Mouse (Mus musculus) forebrain, embryonic 13.5 days (tissue): ENCODE measurements around the gene Lnx2. TPM values are rescaled to one million over a fixed set of nuclear protein-coding genes. Genes with fewer than 3 reads are reported as not detected.

Source experiments
- ATAC-seq: fragments of 200-750 bp; cut with Nextera tagmentation; 2 replicates; pipeline ENCODE4 v1.8.0; 2017
- H3K27ac ChIP-seq: fragments of 300-500 bp; sonication (generic); 2 replicates; pipeline ENCODE4 v1.5.1; 2015; ENCODE audit warnings: inconsistent platforms, mild to moderate bottlenecking, moderate library complexity
- H3K27me3 ChIP-seq: fragments of 300-500 bp; sonication (generic); 2 replicates; pipeline ENCODE4 v1.6.1; 2015; ENCODE audit warnings: mild to moderate bottlenecking, inconsistent platforms
- H3K36me3 ChIP-seq: fragments of 300-500 bp; sonication (generic); 2 replicates; pipeline ENCODE4 v1.6.1; 2015; ENCODE audit warnings: mild to moderate bottlenecking, inconsistent platforms; ENCODE audit not compliant: poor library complexity, severe bottlenecking
- H3K4me1 ChIP-seq: fragments of 300-500 bp; sonication (generic); 2 replicates; pipeline ENCODE4 v1.6.1; 2015; ENCODE audit warnings: inconsistent platforms
- H3K4me2 ChIP-seq: fragments of 300-500 bp; sonication (generic); 2 replicates; pipeline ENCODE4 v1.6.1; 2015; ENCODE audit warnings: inconsistent platforms, mild to moderate bottlenecking, moderate library complexity
- H3K4me3 ChIP-seq: fragments of 300-500 bp; sonication (generic); 2 replicates; pipeline ENCODE4 v1.5.1; 2015; ENCODE audit warnings: mild to moderate bottlenecking, inconsistent platforms
- H3K9ac ChIP-seq: fragments of 300-500 bp; sonication (generic); 2 replicates; pipeline ENCODE4 v1.6.1; 2015; ENCODE audit warnings: mild to moderate bottlenecking, inconsistent platforms
- H3K9me3 ChIP-seq: fragments of 300-500 bp; sonication (generic); replicated peaks from 2 replicates; pipeline ENCODE4 v1.6.1; 2016; ENCODE audit warnings: inconsistent platforms
- WGBS: fragments of 180-500 bp; shearing (Covaris S2); methylation state at CpG from one replicate; pipeline ENCODE4 v1.1.7; 2015; 5-methylcytosine and 5-hydroxymethylcytosine counted together
- polyA plus RNA-seq: library from polyadenylated mRNA; unstranded; fragments of >200 nt; fragmentation: Nextera tagmentation; extraction: Ambion mirVana; gene quantifications from 2 replicates; pipeline ENCODE4 v1.2.1, GENCODE M21; 2015

Gene Lnx2
- polyA plus RNA-seq, 1 experiment from 2014 or later: 5.6 TPM

DNA sequence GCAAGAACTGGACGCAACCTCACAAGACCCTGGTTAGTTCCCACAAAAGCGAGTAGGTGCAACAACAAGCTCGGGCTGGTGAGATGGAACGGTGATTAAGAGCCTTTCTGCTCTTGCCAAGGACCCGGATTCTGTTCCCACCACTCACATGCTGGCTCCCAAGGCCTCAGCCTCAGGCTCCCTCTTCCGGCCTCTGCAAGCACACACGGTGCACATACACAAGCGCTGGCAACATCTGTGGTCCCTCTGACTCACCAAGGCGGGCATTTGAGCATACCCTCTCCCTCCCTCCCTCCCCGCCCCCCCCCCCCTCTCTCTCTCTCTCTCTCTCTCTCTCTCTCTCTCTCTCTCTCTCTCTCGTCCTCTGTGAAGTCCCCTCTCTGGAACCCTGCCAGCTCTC lies 31.1 kb downstream of the Lnx2 start:
- 54% methylated on average over 10 of the region's 11 CpGs for WGBS
- Histone ChIP-seq H3K9ac (no peak overlapping the region), H3K4me3 (no peak overlapping the region), H3K27me3 (peaks cover 3% of the 10 kb centered on the region; the same call in 1 of the 2 replicates), H3K4me1 (peaks cover 40% of the 10 kb centered on the region), H3K27ac (no peak overlapping the region), H3K36me3 (no peaks in the 10 kb centered on the region), H3K4me2 (no peak overlapping the region), H3K9me3 (no peaks in the 10 kb centered on the region)
- no peak for ATAC-seq

DNA sequence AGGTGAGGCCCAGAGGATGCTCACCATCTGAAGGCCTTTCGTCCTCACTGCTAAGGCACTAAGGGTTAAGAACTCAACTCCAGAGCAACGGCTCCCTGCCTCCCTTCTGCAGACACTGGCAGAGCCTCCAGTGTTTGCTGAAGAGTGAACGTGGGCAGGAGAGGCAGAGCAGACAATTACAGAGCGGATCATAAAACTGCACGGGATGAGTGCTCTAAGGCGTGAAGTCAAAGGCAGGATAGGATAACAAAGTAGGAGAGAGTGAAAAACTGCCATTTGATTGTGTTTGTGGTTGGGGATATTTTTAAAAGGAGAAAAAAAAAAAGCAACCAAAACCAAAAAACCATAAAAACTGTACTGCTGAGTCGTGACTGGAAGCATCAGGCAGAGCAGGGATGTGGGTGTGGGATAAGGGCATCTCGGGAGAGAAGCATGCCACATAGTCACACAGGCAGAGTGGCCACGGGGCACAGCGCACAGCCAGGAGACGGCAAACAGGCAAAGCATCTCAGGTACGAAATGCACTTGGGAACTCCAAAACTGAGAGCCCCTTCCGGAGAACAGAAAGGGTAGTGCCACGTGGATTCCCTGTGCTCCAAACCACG lies 33.0 kb downstream of the Lnx2 start:
- H3K9ac ChIP-seq: no peak overlapping the region; the same call in 1 of the 2 replicates
- no peak overlapping the region for H3K27ac ChIP-seq
- no peak overlapping the region for H3K4me2 ChIP-seq
- ATAC-seq: no peak
- no peaks in the 10 kb centered on the region for H3K36me3 ChIP-seq
- peaks cover 40% of the 10 kb centered on the region for H3K4me1 ChIP-seq
- no peak overlapping the region for H3K4me3 ChIP-seq
- H3K27me3 ChIP-seq: no peaks in the 10 kb centered on the region
- H3K9me3 ChIP-seq: no peaks in the 10 kb centered on the region
- 75% methylated on average over 15 of the region's 15 CpGs for WGBS

DNA sequence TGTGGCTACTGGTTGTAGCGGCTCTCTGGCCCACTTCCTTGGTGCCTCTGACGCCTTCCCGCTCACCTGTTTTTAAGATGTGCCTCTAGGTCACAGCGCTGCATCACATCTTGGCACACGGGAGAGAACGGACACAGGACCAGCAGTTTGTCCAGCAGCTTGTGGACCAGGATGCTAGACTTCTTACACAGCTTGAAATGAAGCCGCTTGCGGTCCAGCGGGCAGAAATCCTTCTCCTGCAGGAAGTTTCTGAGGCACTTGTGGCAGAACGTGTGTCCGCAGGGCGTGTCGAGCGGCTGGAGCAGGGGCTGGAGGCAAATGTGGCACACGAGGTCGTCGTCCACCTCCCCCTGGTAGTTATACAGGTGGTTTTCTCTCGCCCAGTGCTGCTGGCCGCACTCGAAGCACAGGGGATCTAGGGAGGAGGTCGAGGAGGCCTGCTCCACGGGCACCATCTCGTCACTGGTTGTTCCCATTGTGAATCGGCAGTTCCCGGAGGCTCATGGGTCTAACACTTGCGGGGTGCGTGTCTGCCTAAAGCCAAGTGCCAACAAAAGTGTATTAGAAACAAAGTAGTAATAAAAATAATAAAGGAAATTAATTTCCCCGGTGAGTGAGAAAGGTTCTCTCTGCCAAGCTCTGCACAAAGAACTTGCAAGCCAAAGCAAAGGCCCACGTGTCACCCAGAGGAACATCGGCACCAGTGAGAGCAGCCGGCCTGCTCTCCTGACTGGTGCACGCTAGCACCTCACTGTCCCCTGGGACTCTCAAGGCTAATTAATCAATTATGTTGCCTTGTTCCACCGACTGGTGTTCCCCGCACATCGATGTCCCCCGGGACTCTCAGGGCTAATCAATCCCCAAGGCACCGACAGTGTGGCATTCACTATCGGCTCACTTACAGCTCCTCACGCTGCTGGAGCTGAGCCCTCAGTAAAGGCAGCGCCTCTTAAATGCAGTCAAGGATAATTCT lies 34.1 kb downstream of the Lnx2 start:
- H3K27ac ChIP-seq: no peak overlapping the region
- no peak overlapping the region for H3K4me2 ChIP-seq
- H3K9me3 ChIP-seq: no peaks in the 10 kb centered on the region
- ATAC-seq: 0 out of 2 replicates have a peak, but pooled peaks have one; percentile 38
- 70% methylated on average over 39 of the region's 40 CpGs for WGBS
- H3K27me3 ChIP-seq: no peaks in the 10 kb centered on the region
- no peaks in the 10 kb centered on the region for H3K36me3 ChIP-seq
- peaks cover 40% of the 10 kb centered on the region for H3K4me1 ChIP-seq
- H3K9ac ChIP-seq: no peak overlapping the region; the same call in 1 of the 2 replicates
- no peak overlapping the region for H3K4me3 ChIP-seq

GRCm38 (mm10) chr5:147039394-147039793 lies 37.0 kb downstream of the Lnx2 start:
- Histone ChIP-seq H3K27ac (no peak overlapping the region), H3K9ac (no peak overlapping the region), H3K36me3 (no peaks in the 10 kb centered on the region), H3K4me2 (no peak overlapping the region), H3K4me1 (peaks cover 28% of the 10 kb centered on the region), H3K4me3 (no peak overlapping the region), H3K27me3 (no peaks in the 10 kb centered on the region), H3K9me3 (no peaks in the 10 kb centered on the region)
- ATAC-seq: no peak
- 70% methylated on average over 5 of the region's 5 CpGs for WGBS

GRCm38 (mm10) chr5:147037601-147038000 lies 38.8 kb downstream of the Lnx2 start:
- 80% methylated on average over 3 of the region's 3 CpGs for WGBS
- Histone ChIP-seq H3K27ac (no peak overlapping the region), H3K4me3 (no peak overlapping the region), H3K9me3 (no peaks in the 10 kb centered on the region), H3K27me3 (no peaks in the 10 kb centered on the region), H3K4me2 (no peak overlapping the region), H3K36me3 (no peaks in the 10 kb centered on the region), H3K4me1 (peaks cover 15% of the 10 kb centered on the region; the same call in 1 of the 2 replicates), H3K9ac (no peak overlapping the region)
- no peak for ATAC-seq

DNA sequence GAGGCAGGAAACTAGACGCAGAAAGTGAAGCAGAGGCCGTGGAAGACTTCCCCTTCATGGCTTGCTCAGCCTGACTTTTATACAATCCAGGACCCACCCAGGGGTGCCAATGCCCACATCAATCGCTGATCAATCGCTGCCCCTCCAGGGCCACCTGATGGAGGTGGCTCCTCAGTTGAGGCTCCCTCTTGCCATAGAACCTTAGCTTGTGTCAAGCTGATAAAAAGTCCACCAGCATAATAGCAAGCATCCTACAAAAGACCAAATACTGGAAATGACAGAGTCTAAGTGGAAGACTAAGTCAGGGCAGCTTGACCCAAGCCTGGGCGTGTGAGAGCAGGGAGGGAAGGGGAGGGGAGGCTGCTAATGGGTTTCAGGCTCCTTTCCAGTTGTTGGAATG lies 39.7 kb downstream of the Lnx2 start:
- H3K36me3 ChIP-seq: 0 out of 2 replicates have a peak, but pooled peaks cover 3% of the 10 kb centered on the region
- no peak for ATAC-seq
- no peak overlapping the region for H3K4me3 ChIP-seq
- H3K27me3 ChIP-seq: no peaks in the 10 kb centered on the region
- H3K27ac ChIP-seq: no peak overlapping the region
- no peaks in the 10 kb centered on the region for H3K9me3 ChIP-seq
- 91% methylated on average over 5 of the region's 5 CpGs for WGBS
- 0 out of 2 replicates have a peak, but pooled peaks cover 10% of the 10 kb centered on the region for H3K4me1 ChIP-seq
- H3K9ac ChIP-seq: no peak overlapping the region
- no peak overlapping the region for H3K4me2 ChIP-seq

DNA sequence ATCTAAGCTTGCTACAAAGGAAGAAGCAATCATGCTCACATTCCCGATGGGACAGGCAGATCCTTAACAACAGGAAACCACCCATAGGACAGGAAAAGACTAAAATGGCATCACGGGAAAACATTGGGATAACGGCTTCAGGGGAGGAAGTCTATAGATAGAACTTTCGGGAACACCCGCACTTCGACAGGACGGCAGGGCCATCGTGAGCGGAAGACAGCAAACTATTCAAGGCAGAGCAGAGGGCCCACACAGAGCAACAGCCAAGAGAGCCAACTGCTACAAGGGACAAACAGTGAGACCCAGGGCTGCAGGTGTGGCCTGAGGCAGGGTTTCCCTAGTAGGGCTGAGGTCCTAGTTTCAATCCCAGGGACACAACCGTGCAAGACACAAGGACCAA lies 40.4 kb downstream of the Lnx2 start:
- Histone ChIP-seq H3K4me1 (0 out of 2 replicates have a peak, but pooled peaks cover 10% of the 10 kb centered on the region), H3K4me3 (no peak overlapping the region), H3K9me3 (no peaks in the 10 kb centered on the region), H3K36me3 (0 out of 2 replicates have a peak, but pooled peaks cover 4% of the 10 kb centered on the region), H3K4me2 (no peak overlapping the region), H3K9ac (no peak overlapping the region), H3K27me3 (no peaks in the 10 kb centered on the region), H3K27ac (no peak overlapping the region)
- ATAC-seq: no peak
- WGBS: 91% methylated on average over 10 of the region's 10 CpGs

DNA sequence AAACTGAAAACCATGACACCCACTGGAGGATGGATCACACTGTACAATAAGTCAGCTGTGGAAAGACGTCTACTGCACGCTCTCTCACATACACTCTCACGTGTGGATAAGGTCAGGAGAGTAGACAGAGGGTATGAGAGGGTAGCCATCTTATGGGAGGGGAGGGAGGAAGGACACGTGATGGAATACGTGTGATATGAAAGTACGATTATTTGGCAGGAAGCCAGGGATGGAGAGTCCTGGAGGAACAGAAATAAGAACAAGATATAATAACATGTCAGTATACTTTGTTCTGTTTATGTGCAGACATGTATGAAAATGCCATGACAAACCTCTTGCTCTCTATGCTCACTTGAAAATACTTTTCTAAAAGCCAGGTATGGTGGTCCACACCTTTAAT lies 41.1 kb downstream of the Lnx2 start:
- 80% methylated on average over 6 of the region's 6 CpGs for WGBS
- ATAC-seq: no peak
- no peak overlapping the region for H3K9ac ChIP-seq

DNA sequence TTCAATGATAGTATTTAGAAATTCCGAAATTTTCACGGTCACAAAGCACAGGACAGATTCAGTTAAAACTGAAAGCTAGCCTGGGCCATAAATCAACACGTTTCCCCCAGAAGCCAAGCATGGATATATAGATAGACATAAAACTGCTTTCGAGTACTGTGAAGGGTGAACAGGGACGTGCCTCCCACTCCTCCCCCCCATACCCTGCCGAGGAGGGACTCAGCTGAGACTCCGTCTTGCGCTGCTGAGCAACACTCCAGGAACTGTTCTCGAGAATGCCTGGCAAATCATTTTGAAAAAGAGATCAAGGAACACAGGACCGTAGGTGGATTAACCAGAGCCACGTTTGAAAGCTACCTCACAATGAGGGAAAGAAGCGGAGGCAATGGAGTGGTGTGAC lies 42.1 kb downstream of the Lnx2 start:
- 0 out of 2 replicates have a peak, but pooled peaks cover 4% of the 10 kb centered on the region for H3K36me3 ChIP-seq
- ATAC-seq: no peak
- H3K4me1 ChIP-seq: 0 out of 2 replicates have a peak, but pooled peaks cover 7% of the 10 kb centered on the region
- no peak overlapping the region for H3K4me2 ChIP-seq
- no peaks in the 10 kb centered on the region for H3K27me3 ChIP-seq
- H3K4me3 ChIP-seq: no peak overlapping the region
- no peak overlapping the region for H3K27ac ChIP-seq
- no peak overlapping the region for H3K9ac ChIP-seq
- H3K9me3 ChIP-seq: no peaks in the 10 kb centered on the region
- 65% methylated on average over 12 of the region's 12 CpGs for WGBS

More for the DNA sequence above, 41.1 kb downstream of the Lnx2 start:
- Histone ChIP-seq H3K36me3 (0 out of 2 replicates have a peak, but pooled peaks cover 4% of the 10 kb centered on the region), H3K27ac (no peak overlapping the region), H3K4me2 (no peak overlapping the region), H3K27me3 (no peaks in the 10 kb centered on the region), H3K9me3 (no peaks in the 10 kb centered on the region), H3K4me1 (0 out of 2 replicates have a peak, but pooled peaks cover 7% of the 10 kb centered on the region), H3K4me3 (no peak overlapping the region)

DNA sequence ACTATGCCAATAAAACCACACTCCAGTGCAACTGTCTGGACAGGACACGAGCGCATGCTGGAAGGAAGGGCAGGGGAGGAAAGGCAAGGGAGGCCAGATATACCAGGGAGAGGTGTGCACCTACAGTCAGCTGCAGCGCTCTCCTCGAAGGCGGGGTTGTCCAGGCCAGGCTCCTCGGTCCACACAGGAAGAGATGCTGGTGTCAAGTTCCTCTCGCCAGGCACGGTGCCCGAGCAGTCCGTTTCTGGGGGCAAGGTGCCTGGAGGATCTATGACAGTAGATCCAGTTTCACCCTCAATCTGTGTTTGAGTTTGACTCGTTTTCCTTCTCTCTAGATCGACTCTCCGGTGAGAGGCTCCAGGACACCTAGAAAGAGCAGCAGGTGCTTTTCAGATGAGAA lies 43.2 kb downstream of the Lnx2 start:
- no peaks in the 10 kb centered on the region for H3K9me3 ChIP-seq
- H3K4me2 ChIP-seq: no peak overlapping the region
- H3K27me3 ChIP-seq: no peaks in the 10 kb centered on the region
- no peak overlapping the region for H3K9ac ChIP-seq
- no peak for ATAC-seq
- H3K4me3 ChIP-seq: no peak overlapping the region
- 0 out of 2 replicates have a peak, but pooled peaks cover 7% of the 10 kb centered on the region for H3K4me1 ChIP-seq
- H3K27ac ChIP-seq: no peak overlapping the region
- H3K36me3 ChIP-seq: peaks cover 14% of the 10 kb centered on the region; the same call in 1 of the 2 replicates
- WGBS: 88% methylated on average over 13 of the region's 13 CpGs

DNA sequence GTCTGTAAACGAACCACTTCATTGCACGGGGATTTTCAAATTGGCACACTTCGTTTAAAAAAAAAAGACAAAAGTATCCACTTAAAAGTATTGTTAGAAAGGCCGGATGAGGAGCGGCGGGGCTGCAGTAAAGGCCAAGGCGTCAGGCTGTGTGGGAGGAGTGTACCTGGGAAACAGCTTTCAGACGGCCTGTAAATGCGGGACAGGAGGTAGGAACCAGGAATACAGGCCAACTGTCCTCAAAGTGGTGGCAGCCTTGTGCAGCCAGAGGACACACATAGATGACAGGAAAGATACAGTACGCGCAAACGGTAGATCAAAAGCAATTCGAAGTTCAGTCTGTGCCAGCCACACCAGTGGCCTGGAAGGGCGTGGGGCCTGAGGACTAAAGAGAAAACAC lies 45.1 kb downstream of the Lnx2 start:
- no peak for ATAC-seq
- H3K4me3 ChIP-seq: no peak overlapping the region
- 77% methylated on average over 14 of the region's 14 CpGs for WGBS
- H3K36me3 ChIP-seq: peaks cover 22% of the 10 kb centered on the region; the same call in 1 of the 2 replicates
- no peak overlapping the region for H3K9ac ChIP-seq
- no peaks in the 10 kb centered on the region for H3K9me3 ChIP-seq
- H3K27me3 ChIP-seq: no peaks in the 10 kb centered on the region
- H3K4me2 ChIP-seq: no peak overlapping the region
- 0 out of 2 replicates have a peak, but pooled peaks cover 7% of the 10 kb centered on the region for H3K4me1 ChIP-seq
- no peak overlapping the region for H3K27ac ChIP-seq
